Mouse (Mus musculus) E14TG2a.4 (cell line): ENCODE measurements around the gene P3h1.

Experiments used
- CTCF ChIP-seq: conservative IDR thresholded peaks from 2 replicates; pipeline ENCODE4 v1.5.1; 2014; ENCODE audit warnings: low read length
- NANOG ChIP-seq: IDR thresholded peaks from 2 replicates; pipeline ENCODE4 v1.6.1; 2014; ENCODE audit warnings: borderline replicate concordance, low read length, mixed read lengths

DNA sequence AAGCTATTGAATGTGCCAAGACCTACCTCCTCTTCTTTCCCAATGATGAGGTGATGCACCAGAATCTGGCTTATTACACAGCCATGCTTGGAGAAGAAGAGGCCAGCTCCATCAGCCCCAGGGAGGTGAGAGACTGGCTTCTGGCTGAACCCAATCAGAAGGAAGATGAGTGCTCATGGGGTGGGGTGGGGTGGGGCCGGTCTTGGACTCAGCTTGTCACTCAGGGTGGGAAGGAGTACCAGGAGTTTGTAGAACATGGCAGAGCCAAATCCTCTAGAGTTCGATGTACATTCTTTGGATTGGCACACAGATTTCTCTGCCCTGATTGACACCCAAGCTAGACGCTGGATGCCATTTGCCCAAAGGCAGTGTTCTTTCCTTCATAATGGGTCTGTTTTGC is 5.9 kb downstream of the P3h1 start:
- TF ChIP-seq CTCF (no peak), NANOG (no peak)
